Mouse (Mus musculus): ENCODE data around the gene Ptges2. TPM values are rescaled to one million over a fixed set of nuclear protein-coding genes. Genes with fewer than 3 reads are reported as not detected.
"Not testable (repeated sequence)": the region's sequence is repeated elsewhere in the genome, so short reads cannot be mapped to it uniquely, and the experiment has no call there.

Gene Ptges2
- total RNA-seq (2017): 2.9 and 4.1 TPM in 2 replicates

- ATAC-seq (ENCODE audit: extremely low read depth, insufficient number of reproducible peaks, low FRiP score, poor library complexity, severe bottlenecking): peak; percentile 68
Measured at GRCm38 (mm10) chr2:32395484-32395945, at the start of gene Ptges2. TSS of gene Ptges2 (plus strand) at chr2:32395896.

- ATAC-seq (ENCODE audit: extremely low read depth, insufficient number of reproducible peaks, low FRiP score, poor library complexity, severe bottlenecking): no peak
Measured at GRCm38 (mm10) chr2:32347019-32347418, 48.7 kb upstream of the Ptges2 start.

GRCm38 (mm10) chr2:32348311-32348710 lies 47.4 kb upstream of the Ptges2 start:
- no peak for ATAC-seq (ENCODE audit: extremely low read depth, insufficient number of reproducible peaks, low FRiP score, poor library complexity, severe bottlenecking)

- ATAC-seq (ENCODE audit: extremely low read depth, insufficient number of reproducible peaks, low FRiP score, poor library complexity, severe bottlenecking): no peak
Measured at GRCm38 (mm10) chr2:32349625-32350255, 46.0 kb upstream of the Ptges2 start.

DNA sequence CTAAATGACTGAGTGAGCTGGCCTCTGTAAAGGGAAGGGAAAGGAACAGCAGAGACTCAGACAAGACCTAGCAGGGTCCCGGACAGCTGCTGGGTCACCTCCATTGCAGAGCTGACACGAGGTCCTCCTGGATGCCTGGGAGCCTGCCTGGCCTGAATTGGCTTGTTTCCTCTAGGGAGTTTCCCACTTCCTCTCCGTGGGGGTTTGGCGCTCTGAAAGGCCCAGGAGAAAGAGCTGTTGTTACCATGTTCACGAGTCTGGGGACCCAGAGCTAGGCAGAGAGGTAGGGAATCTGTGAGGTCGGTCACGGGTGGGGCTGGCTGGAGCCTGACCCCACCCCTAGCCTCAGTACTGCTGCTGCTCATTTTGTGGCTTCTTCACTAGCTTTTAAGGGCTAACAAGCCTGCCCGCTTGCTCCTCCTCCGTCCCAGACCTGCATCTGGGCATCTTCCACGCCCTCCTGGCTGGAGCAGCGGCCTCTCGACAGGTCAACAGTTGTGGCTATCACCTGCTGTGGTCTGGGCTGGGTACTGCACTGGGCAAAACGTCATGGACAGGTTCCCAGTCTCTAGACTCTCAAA lies 45.1 kb upstream of the Ptges2 start:
- ATAC-seq (ENCODE audit: extremely low read depth, insufficient number of reproducible peaks, low FRiP score, poor library complexity, severe bottlenecking): no peak

DNA sequence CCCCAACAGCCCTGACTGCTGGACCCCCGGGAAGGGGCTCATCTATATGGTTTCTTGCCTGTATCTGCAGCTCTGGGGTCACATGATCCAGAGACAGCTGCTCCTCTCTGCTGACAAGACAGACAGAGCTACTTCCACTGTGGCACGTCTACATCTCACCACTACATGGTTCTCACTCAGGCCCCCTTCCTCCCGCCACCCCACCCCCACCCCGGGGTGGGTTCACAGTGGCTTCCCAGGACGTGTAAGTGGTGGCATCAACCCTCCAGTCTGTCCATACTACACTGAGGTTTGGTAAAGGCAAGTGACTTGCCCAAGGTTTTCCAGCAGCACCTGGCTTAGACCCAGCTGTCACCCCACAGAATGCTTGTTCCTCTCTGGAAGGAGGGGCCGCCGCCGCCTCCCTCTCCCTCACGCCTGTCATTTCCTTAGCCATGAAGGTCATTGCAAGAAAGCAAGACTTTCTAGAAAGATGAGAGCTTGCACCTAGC lies 44.2 kb upstream of the Ptges2 start:
- ATAC-seq (ENCODE audit: extremely low read depth, insufficient number of reproducible peaks, low FRiP score, poor library complexity, severe bottlenecking): no peak

GRCm38 (mm10) chr2:32352151-32353006 lies 43.3 kb upstream of the Ptges2 start, which contains the start of gene Ciz1:
TSS of gene Ciz1 (plus strand) at chr2:32352327.
- ATAC-seq (ENCODE audit: extremely low read depth, insufficient number of reproducible peaks, low FRiP score, poor library complexity, severe bottlenecking): no peak

- peak; percentile 74 for ATAC-seq (ENCODE audit: extremely low read depth, insufficient number of reproducible peaks, low FRiP score, poor library complexity, severe bottlenecking)
Measured at GRCm38 (mm10) chr2:32353007-32353542, 42.6 kb upstream of the Ptges2 start, which contains the start of gene Dnm1. TSS of gene Dnm1 (minus strand) at chr2:32353338.

GRCm38 (mm10) chr2:32353836-32354235 lies 41.9 kb upstream of the Ptges2 start:
- no peak for ATAC-seq (ENCODE audit: extremely low read depth, insufficient number of reproducible peaks, low FRiP score, poor library complexity, severe bottlenecking)

- ATAC-seq (ENCODE audit: extremely low read depth, insufficient number of reproducible peaks, low FRiP score, poor library complexity, severe bottlenecking): no peak
Measured at GRCm38 (mm10) chr2:32354336-32354895, 41.3 kb upstream of the Ptges2 start.

GRCm38 (mm10) chr2:32356216-32356615 lies 39.5 kb upstream of the Ptges2 start:
- ATAC-seq (ENCODE audit: extremely low read depth, insufficient number of reproducible peaks, low FRiP score, poor library complexity, severe bottlenecking): no peak

- ATAC-seq (ENCODE audit: extremely low read depth, insufficient number of reproducible peaks, low FRiP score, poor library complexity, severe bottlenecking): no peak
Measured at GRCm38 (mm10) chr2:32357710-32358109, 38.0 kb upstream of the Ptges2 start.

DNA sequence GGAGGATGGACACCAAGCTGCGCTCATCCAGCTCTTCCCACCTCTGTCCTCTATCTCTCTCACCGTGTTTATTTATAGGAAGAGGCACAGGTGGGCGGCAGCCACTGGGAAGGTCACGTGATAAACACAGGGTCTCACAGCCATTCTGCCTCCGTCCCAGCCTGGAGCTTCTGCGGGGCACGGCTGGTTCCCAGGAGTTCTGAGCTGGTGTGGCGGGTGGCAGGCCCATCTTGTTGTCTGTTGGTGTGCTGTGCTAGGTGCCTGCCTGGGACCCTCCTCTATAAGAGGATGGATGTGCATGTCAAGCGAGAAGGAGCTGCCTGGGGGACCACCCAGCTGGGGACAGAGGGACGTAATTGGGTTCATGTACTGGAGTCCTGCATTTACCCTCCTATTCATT lies 37.3 kb upstream of the Ptges2 start:
- ATAC-seq (ENCODE audit: extremely low read depth, insufficient number of reproducible peaks, low FRiP score, poor library complexity, severe bottlenecking): no peak

- ATAC-seq (ENCODE audit: extremely low read depth, insufficient number of reproducible peaks, low FRiP score, poor library complexity, severe bottlenecking): no peak
Measured at GRCm38 (mm10) chr2:32360741-32361140, 35.0 kb upstream of the Ptges2 start.

DNA sequence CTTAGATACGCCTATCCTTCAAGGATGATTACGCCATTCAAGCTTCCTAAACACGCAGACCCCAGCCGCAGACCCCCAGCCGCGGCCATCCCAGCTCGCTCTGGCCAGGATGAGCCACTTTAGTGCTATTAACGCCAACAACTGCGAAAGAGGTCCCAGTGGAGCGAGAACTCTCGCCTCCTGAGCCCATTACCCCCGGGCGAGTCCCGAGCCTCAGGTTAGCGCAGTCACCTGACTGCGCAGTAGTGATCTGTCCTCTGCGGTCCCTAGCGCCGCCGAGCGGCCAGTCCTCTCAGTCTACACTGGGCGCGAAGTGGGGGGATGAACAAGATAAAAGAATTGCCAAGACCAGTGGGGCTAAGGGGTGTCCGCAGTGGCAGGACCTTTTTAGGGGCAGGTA lies 34.3 kb upstream of the Ptges2 start:
- ATAC-seq (ENCODE audit: extremely low read depth, insufficient number of reproducible peaks, low FRiP score, poor library complexity, severe bottlenecking): peak; percentile 58

DNA sequence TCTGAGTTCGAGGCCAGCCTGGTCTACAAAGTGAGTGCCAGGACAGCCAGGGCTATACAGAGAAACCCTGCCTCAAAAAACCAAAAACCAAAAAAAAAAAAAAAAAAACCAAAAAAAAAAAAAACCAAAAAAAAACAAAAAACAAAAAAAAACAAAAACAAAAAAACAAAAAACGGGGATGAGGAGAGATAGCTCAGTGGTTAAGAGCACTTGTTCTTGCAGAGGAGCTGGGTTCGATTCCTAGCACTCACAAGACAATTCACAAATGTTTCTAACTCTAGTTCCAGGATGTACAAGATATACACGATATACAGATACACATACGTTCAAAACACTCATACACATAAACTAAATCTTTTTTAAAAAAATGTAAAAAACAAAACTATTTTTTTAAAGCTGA lies 33.4 kb upstream of the Ptges2 start:
- ATAC-seq (ENCODE audit: extremely low read depth, insufficient number of reproducible peaks, low FRiP score, poor library complexity, severe bottlenecking): not testable (repeated sequence)

- peak; percentile 72 for ATAC-seq (ENCODE audit: extremely low read depth, insufficient number of reproducible peaks, low FRiP score, poor library complexity, severe bottlenecking)
Measured at GRCm38 (mm10) chr2:32362817-32363340, 32.8 kb upstream of the Ptges2 start.

DNA sequence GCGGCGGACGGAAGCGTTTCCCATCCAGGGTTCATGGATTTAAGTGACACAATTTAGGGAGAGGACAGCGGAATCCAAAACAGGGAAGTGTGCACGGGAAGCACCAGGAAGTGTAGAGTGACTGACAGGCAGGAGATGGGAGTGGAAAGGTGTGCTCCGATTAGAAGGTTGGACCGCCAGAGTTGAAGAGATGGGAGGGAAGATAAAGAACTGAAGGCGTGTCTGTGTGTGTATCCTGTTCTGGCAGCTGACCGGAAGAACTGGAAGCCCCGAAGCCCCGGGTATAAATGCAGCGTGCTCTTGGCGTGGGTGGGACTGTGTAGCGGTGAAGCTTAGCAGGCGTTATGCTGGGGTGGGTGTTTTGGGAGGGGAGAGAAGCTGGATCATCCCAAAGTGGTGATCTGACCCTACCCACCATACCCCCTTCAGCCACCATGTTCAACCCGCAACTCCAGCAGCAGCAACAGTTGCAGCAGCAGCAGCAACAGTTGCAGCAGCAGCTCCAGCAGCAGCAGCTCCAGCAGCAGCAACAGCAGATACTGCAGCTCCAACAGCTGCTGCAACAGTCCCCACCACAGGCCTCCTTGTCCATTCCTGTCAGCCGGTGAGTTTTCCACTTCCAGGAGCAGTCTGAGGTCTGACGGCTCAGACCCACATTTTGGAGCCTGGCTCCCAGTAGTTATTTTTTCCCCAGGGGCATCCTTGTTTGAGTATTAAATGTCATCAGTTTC lies 32.2 kb upstream of the Ptges2 start:
- ATAC-seq (ENCODE audit: extremely low read depth, insufficient number of reproducible peaks, low FRiP score, poor library complexity, severe bottlenecking): no peak
